Mouse (Mus musculus) brain, embryonic 14.5 days (tissue): ENCODE results near the gene Wipf1.
"Not testable (repeated sequence)": the region's sequence is repeated elsewhere in the genome, so short reads cannot be mapped to it uniquely, and the experiment has no call there.

Experiments used
- CTCF ChIP-seq: fragments of 200-500 bp; IDR thresholded peaks from 2 replicates; pipeline ENCODE4 v1.5.1; 2012; ENCODE audit warnings: inconsistent platforms, mild to moderate bottlenecking, moderate library complexity, borderline replicate concordance; ENCODE audit not compliant: insufficient read depth, insufficient read length; ENCODE audit errors: extremely low read depth
- POLR2A ChIP-seq: fragments of 200-500 bp; IDR thresholded peaks from 2 replicates; pipeline ENCODE4 v1.6.1; 2012; ENCODE audit warnings: mild to moderate bottlenecking, inconsistent platforms, borderline replicate concordance; ENCODE audit not compliant: poor library complexity, insufficient read depth, insufficient read length, severe bottlenecking; ENCODE audit errors: extremely low read depth

DNA sequence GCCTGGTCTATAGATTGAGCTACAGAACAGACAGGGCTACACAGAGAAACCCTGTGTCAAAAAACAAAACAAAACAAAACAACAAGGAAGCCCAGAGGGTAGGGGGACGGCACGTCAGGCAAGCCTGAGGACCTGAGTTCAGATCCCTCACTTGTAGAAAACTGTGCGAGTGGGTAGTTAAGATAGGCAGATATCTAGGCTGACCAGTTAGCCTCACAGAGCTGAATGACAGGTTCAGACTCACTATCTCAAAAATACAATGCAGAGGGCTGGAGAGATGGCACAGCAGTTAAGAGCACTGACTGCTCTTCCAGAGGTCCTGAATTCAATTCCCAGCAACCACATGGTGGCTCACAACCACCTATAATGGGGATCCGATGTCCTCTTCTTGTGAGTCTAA is 23.2 kb downstream of the Wipf1 start:
- TF ChIP-seq POLR2A, CTCF: not testable (repeated sequence)
